Mouse (Mus musculus): Measurements from ENCODE around the gene Fbxl14. TPM values are rescaled to one million over a fixed set of nuclear protein-coding genes. Genes with fewer than 3 reads are reported as not detected.

Gene Fbxl14
- polyA plus RNA-seq, 1 experiment from 2014 or later: 2.1 TPM

DNA sequence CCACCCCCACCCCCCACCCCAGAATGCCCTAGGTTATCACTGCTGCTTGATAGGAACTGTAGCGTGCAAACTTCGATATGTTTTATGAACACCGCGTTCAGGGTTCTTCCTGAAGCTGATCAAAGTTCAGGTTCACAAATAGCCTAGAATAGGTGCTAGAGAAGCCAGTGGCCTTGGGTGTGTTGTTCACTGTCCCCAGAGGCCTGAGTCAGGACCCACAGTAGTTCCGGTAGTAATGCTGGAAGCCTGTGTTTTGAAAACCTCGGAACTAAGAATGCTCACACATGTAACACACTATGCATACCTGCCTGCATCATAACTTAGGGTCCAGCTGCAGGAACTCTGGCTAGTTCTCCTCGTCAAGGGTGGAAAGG is 7.6 kb downstream of the Fbxl14 start:
- no peak for ATAC-seq (ENCODE audit: low read depth)
- no peak overlapping the region for H3K9ac ChIP-seq (ENCODE audit: low read depth, low read length)
- H3K4me2 ChIP-seq (ENCODE audit: low read depth, low read length): no peak overlapping the region
- no peak overlapping the region for H3K4me3 ChIP-seq (ENCODE audit: low read depth, low read length)
- H3K4me1 ChIP-seq (ENCODE audit: control insufficient read depth, low read depth, low read length): peaks cover 8% of the 10 kb centered on the region
- 0 out of 2 replicates have a peak, but pooled peaks cover 3% of the 10 kb centered on the region for H3K36me3 ChIP-seq (ENCODE audit: control insufficient read depth, insufficient read depth)
- H3K27me3 ChIP-seq (ENCODE audit: control insufficient read depth, insufficient read depth, low read depth, low read length): no peaks in the 10 kb centered on the region
- no peak overlapping the region for H3K27ac ChIP-seq (ENCODE audit: low read length)
- no peaks in the 10 kb centered on the region for H3K9me3 ChIP-seq (replicated peaks; ENCODE audit: control insufficient read depth, low read length)
- WGBS (ENCODE audit: insufficient replicate concordance): 69% methylated on average over 7 of the region's 7 CpGs

- Histone ChIP-seq H3K4me1 (ENCODE audit: control insufficient read depth, low read depth, low read length) (peaks cover 7% of the 10 kb centered on the region), H3K27ac (ENCODE audit: low read length) (no peak overlapping the region), H3K27me3 (ENCODE audit: control insufficient read depth, insufficient read depth, low read depth, low read length) (no peaks in the 10 kb centered on the region), H3K4me2 (ENCODE audit: low read depth, low read length) (no peak overlapping the region), H3K36me3 (ENCODE audit: control insufficient read depth, insufficient read depth) (0 out of 2 replicates have a peak, but pooled peaks cover 3% of the 10 kb centered on the region), H3K9ac (ENCODE audit: low read depth, low read length) (no peak overlapping the region), H3K4me3 (ENCODE audit: low read depth, low read length) (no peak overlapping the region), H3K9me3 (replicated peaks; ENCODE audit: control insufficient read depth, low read length) (no peaks in the 10 kb centered on the region)
- 72% methylated on average over 9 of the region's 9 CpGs for WGBS (ENCODE audit: insufficient replicate concordance)
- ATAC-seq (ENCODE audit: low read depth): no peak
Measured at GRCm38 (mm10) chr6:119487619-119488018, 8.2 kb downstream of the Fbxl14 start.

GRCm38 (mm10) chr6:119489765-119490164 is 10.3 kb downstream of the Fbxl14 start:
- no peak for ATAC-seq (ENCODE audit: low read depth)
- Histone ChIP-seq H3K9ac (ENCODE audit: low read depth, low read length) (no peak overlapping the region), H3K36me3 (ENCODE audit: control insufficient read depth, insufficient read depth) (no peaks in the 10 kb centered on the region), H3K4me3 (ENCODE audit: low read depth, low read length) (no peak overlapping the region), H3K9me3 (replicated peaks; ENCODE audit: control insufficient read depth, low read length) (no peaks in the 10 kb centered on the region), H3K27me3 (ENCODE audit: control insufficient read depth, insufficient read depth, low read depth, low read length) (no peaks in the 10 kb centered on the region), H3K27ac (ENCODE audit: low read length) (no peak overlapping the region), H3K4me2 (ENCODE audit: low read depth, low read length) (no peak overlapping the region), H3K4me1 (ENCODE audit: control insufficient read depth, low read depth, low read length) (no peaks in the 10 kb centered on the region)
- WGBS (ENCODE audit: insufficient replicate concordance): 11% methylated on average over 5 of the region's 5 CpGs

GRCm38 (mm10) chr6:119490549-119490948 is 11.1 kb downstream of the Fbxl14 start:
- H3K9ac ChIP-seq (ENCODE audit: low read depth, low read length): no peak overlapping the region
- ATAC-seq (ENCODE audit: low read depth): no peak
- H3K4me2 ChIP-seq (ENCODE audit: low read depth, low read length): no peak overlapping the region
- WGBS (ENCODE audit: insufficient replicate concordance): 58% methylated on average over 11 of the region's 11 CpGs
- H3K9me3 ChIP-seq (replicated peaks; ENCODE audit: control insufficient read depth, low read length): no peaks in the 10 kb centered on the region
- no peaks in the 10 kb centered on the region for H3K4me1 ChIP-seq (ENCODE audit: control insufficient read depth, low read depth, low read length)
- H3K4me3 ChIP-seq (ENCODE audit: low read depth, low read length): no peak overlapping the region
- no peak overlapping the region for H3K27ac ChIP-seq (ENCODE audit: low read length)
- no peaks in the 10 kb centered on the region for H3K27me3 ChIP-seq (ENCODE audit: control insufficient read depth, insufficient read depth, low read depth, low read length)
- no peaks in the 10 kb centered on the region for H3K36me3 ChIP-seq (ENCODE audit: control insufficient read depth, insufficient read depth)

DNA sequence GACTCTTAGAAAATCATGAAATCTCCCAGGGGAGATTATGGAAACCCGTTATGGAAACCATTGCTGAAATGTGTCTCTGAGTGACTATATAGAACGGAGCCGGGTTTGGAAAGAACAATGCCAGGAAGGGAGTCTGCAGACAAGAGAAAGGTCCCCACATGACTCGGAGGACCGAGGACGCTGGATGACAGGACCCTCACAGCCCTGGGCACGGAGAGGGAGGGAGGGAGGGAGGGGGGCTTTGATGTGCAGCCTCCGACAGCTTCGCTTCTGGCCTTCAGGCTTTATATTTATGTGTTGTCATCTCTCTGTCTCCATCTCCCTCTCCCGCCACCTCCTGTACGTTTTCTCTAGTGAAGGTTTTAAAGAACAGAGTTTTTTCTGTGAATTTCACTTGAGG is 11.5 kb downstream of the Fbxl14 start:
- H3K4me3 ChIP-seq (ENCODE audit: low read depth, low read length): no peak overlapping the region
- no peaks in the 10 kb centered on the region for H3K27me3 ChIP-seq (ENCODE audit: control insufficient read depth, insufficient read depth, low read depth, low read length)
- H3K4me2 ChIP-seq (ENCODE audit: low read depth, low read length): no peak overlapping the region
- no peaks in the 10 kb centered on the region for H3K4me1 ChIP-seq (ENCODE audit: control insufficient read depth, low read depth, low read length)
- no peak overlapping the region for H3K9ac ChIP-seq (ENCODE audit: low read depth, low read length)
- no peaks in the 10 kb centered on the region for H3K9me3 ChIP-seq (replicated peaks; ENCODE audit: control insufficient read depth, low read length)
- no peak for ATAC-seq (ENCODE audit: low read depth)
- 56% methylated on average over 11 of the region's 11 CpGs for WGBS (ENCODE audit: insufficient replicate concordance)
- H3K36me3 ChIP-seq (ENCODE audit: control insufficient read depth, insufficient read depth): no peaks in the 10 kb centered on the region
- H3K27ac ChIP-seq (ENCODE audit: low read length): no peak overlapping the region

DNA sequence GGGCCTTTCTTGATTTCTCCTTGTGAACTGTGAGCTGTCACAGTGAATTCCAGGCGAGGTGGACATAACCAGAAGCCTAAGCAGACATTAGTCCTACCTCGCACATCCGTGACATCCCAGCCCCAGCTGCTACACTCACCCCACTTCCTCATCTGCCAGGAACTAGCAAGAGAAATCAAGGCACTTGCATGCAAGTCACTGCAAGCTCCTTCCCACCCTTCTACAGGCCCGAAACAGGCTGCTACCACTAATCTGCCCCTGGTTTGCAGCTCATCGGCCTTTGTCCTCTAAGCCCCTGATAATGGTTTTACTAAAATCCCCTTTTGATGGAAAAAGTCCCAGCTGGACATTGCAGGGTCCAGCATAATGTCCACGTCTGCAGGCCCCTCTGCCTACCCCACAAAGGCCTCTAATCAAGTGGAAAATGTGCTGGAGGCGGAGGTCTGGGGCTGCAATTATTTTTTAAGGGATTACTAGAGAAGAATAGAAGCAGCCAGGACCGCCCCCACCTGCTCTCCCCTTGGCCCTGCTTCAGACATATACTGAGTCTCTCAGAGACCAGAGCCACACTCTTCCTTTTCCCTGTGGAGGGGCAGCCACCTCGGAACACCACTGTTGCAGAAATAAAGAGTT is 12.6 kb downstream of the Fbxl14 start:
- ATAC-seq (ENCODE audit: low read depth): no peak
- no peak overlapping the region for H3K4me2 ChIP-seq (ENCODE audit: low read depth, low read length)
- no peak overlapping the region for H3K4me3 ChIP-seq (ENCODE audit: low read depth, low read length)
- no peaks in the 10 kb centered on the region for H3K36me3 ChIP-seq (ENCODE audit: control insufficient read depth, insufficient read depth)
- no peak overlapping the region for H3K27ac ChIP-seq (ENCODE audit: low read length)
- no peaks in the 10 kb centered on the region for H3K27me3 ChIP-seq (ENCODE audit: control insufficient read depth, insufficient read depth, low read depth, low read length)
- WGBS (ENCODE audit: insufficient replicate concordance): 47% methylated on average over 9 of the region's 9 CpGs
- no peaks in the 10 kb centered on the region for H3K9me3 ChIP-seq (replicated peaks; ENCODE audit: control insufficient read depth, low read length)
- H3K4me1 ChIP-seq (ENCODE audit: control insufficient read depth, low read depth, low read length): no peaks in the 10 kb centered on the region
- H3K9ac ChIP-seq (ENCODE audit: low read depth, low read length): no peak overlapping the region

DNA sequence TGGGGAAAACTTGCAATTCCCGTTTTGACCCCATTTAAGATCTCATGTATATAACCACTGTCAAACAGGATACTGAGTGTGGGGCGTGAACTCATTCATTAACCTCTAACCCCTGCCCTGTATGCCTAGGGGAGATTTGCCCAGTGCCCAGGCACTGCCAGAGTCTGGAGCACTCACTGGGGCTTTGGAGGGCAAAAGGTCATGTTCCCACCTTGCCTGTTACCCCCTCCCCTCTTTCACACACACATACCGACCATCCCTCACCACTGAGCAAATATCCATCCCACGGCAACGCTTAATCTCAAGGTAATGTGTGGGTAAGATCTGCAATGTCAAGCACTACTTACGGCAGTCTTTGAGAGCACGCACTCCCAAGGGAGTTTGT is 13.2 kb downstream of the Fbxl14 start:
- Histone ChIP-seq H3K4me2 (ENCODE audit: low read depth, low read length) (no peak overlapping the region), H3K4me3 (ENCODE audit: low read depth, low read length) (no peak overlapping the region), H3K36me3 (ENCODE audit: control insufficient read depth, insufficient read depth) (no peaks in the 10 kb centered on the region), H3K27ac (ENCODE audit: low read length) (no peak overlapping the region), H3K9ac (ENCODE audit: low read depth, low read length) (no peak overlapping the region), H3K4me1 (ENCODE audit: control insufficient read depth, low read depth, low read length) (no peaks in the 10 kb centered on the region), H3K27me3 (ENCODE audit: control insufficient read depth, insufficient read depth, low read depth, low read length) (no peaks in the 10 kb centered on the region), H3K9me3 (replicated peaks; ENCODE audit: control insufficient read depth, low read length) (no peaks in the 10 kb centered on the region)
- no peak for ATAC-seq (ENCODE audit: low read depth)
- 70% methylated on average over 7 of the region's 7 CpGs for WGBS (ENCODE audit: insufficient replicate concordance)

- whole genome bisulfite sequencing (ENCODE audit: insufficient replicate concordance): 11% methylated on average over 5 of the region's 5 CpGs
- H3K27me3 ChIP-seq (ENCODE audit: control insufficient read depth, insufficient read depth, low read depth, low read length): no peaks in the 10 kb centered on the region
- no peak overlapping the region for H3K9ac ChIP-seq (ENCODE audit: low read depth, low read length)
- H3K4me2 ChIP-seq (ENCODE audit: low read depth, low read length): no peak overlapping the region
- no peak for ATAC-seq (ENCODE audit: low read depth)
- H3K4me1 ChIP-seq (ENCODE audit: control insufficient read depth, low read depth, low read length): no peaks in the 10 kb centered on the region
- no peaks in the 10 kb centered on the region for H3K9me3 ChIP-seq (replicated peaks; ENCODE audit: control insufficient read depth, low read length)
- no peak overlapping the region for H3K4me3 ChIP-seq (ENCODE audit: low read depth, low read length)
- no peaks in the 10 kb centered on the region for H3K36me3 ChIP-seq (ENCODE audit: control insufficient read depth, insufficient read depth)
- H3K27ac ChIP-seq (ENCODE audit: low read length): no peak overlapping the region
Measured at GRCm38 (mm10) chr6:119499271-119499670, 19.8 kb downstream of the Fbxl14 start.

DNA sequence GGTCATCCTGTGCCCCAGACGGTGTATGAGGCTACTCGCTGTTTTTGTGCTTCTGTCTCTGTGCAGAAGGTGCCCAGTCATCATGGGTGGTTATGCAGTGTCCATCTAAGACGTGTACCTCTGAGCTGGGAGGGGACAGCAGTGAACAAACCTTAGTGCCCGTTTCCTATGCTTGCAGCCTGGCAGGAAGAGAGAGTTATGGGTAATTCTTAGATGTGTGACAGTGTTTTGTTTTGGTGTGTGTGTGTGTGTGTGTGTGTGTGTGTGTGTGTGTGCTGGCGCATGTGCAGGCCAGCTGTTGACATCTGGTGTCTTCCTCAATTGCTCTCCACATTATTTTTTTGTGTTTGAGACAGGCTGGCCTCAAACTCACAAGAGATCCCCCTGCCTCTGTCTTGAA is 20.6 kb downstream of the Fbxl14 start:
- Histone ChIP-seq H3K4me3 (ENCODE audit: low read depth, low read length) (no peak overlapping the region), H3K9me3 (replicated peaks; ENCODE audit: control insufficient read depth, low read length) (no peaks in the 10 kb centered on the region), H3K4me1 (ENCODE audit: control insufficient read depth, low read depth, low read length) (no peaks in the 10 kb centered on the region), H3K27ac (ENCODE audit: low read length) (no peak overlapping the region), H3K9ac (ENCODE audit: low read depth, low read length) (no peak overlapping the region), H3K27me3 (ENCODE audit: control insufficient read depth, insufficient read depth, low read depth, low read length) (no peaks in the 10 kb centered on the region), H3K4me2 (ENCODE audit: low read depth, low read length) (no peak overlapping the region), H3K36me3 (ENCODE audit: control insufficient read depth, insufficient read depth) (no peaks in the 10 kb centered on the region)
- ATAC-seq (ENCODE audit: low read depth): no peak
- 38% methylated on average over 5 of the region's 5 CpGs for WGBS (ENCODE audit: insufficient replicate concordance)
